Mouse (Mus musculus) lung, postnatal 0 days (tissue): ENCODE results near the gene Chtop.

Experiments used
- CTCF ChIP-seq: IDR thresholded peaks from 2 replicates; pipeline ENCODE4 v1.5.1; 2016; ENCODE audit warnings: antibody characterized with exemption, mild to moderate bottlenecking
- EP300 ChIP-seq: IDR thresholded peaks from 2 replicates; pipeline ENCODE4 v1.6.1; 2016; ENCODE audit warnings: antibody characterized with exemption, mild to moderate bottlenecking, control low read depth

DNA sequence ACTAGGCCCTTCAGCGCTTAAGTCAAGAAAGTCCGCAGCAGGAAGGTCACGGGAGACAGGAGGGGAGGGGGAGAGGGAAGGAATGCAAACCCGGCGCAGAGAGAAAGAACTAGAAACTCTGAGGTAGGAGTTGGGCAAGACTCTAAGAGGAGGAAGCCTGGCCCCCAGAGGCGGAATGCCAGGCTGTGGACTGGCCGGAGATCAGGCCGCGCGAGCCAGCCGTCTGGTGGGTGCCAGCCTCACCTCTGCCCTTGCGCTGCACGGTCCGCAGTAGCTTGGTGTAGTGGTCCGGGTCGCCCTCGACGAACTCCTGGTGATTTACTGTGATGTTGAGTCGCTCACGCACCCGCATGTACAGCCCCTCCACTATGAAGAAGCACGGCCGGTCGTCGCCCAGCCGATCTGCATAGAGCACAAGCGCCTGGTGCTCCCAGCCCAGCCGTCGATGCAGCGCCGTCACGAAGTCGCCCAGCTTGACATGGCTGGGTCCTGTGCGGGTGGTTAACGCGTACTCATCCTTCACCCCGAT is 44.7 kb downstream of the Chtop start:
- TF ChIP-seq CTCF (no peak; the same call in 1 of the 2 replicates), EP300 (no peak)
